Mouse (Mus musculus): ENCODE results near the gene Med4.

DNA sequence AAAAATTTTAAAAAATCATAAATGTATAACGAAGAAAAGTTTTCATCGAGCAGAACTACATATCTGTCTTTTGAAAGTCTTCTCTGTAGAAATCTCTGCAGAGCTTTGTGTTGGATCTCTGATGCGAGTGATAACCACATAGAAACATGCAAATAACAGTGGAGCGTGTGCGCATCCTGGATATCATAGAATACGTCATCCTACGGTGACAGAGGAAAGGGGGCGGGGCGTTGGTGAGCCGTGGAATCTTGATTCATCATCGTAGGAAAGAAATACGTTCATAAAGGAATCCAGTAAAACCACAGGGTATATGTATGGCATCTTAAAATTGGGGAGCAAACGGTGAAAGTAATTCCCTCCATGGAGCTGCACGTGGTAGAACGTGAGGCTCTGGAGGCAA lies 2.6 kb upstream of the Med4 start:
- TF ChIP-seq CTCF (IDR thresholded peaks at IDR 0.05; ENCODE audit: low read depth) (no peak), EP300 (IDR thresholded peaks at IDR 0.05; ENCODE audit: low read depth) (no peak)

Measured in liver, postnatal 0 days (tissue).